Mouse (Mus musculus) forebrain, embryonic 10.5 days (tissue): Measurements from ENCODE around the gene Ptprh. TPM values are rescaled to one million over a fixed set of nuclear protein-coding genes. Genes with fewer than 3 reads are reported as not detected.
"Not testable (repeated sequence)": the region's sequence is repeated elsewhere in the genome, so short reads cannot be mapped to it uniquely, and the experiment has no call there.

Experiments used
- DNase-seq: peaks from one replicate; pipeline ENCODE4 v3.0.0-alpha.2; 2017; ENCODE audit warnings: low spot score; ENCODE audit errors: extremely low spot score
- H3K27ac ChIP-seq: fragments of 300-500 bp; sonication (generic); 2 replicates; pipeline ENCODE4 v1.5.1; 2016; ENCODE audit warnings: mild to moderate bottlenecking
- H3K27me3 ChIP-seq: fragments of 300-500 bp; sonication (generic); 2 replicates; pipeline ENCODE4 v1.6.1; 2016; ENCODE audit warnings: mild to moderate bottlenecking; ENCODE audit not compliant: poor library complexity, severe bottlenecking
- H3K36me3 ChIP-seq: fragments of 300-500 bp; sonication (generic); replicated peaks from 2 replicates; pipeline ENCODE4 v1.6.1; 2016; ENCODE audit warnings: mild to moderate bottlenecking, moderate library complexity
- H3K4me1 ChIP-seq: fragments of 300-500 bp; sonication (generic); 2 replicates; pipeline ENCODE4 v1.6.1; 2016
- H3K4me3 ChIP-seq: fragments of 300-500 bp; sonication (generic); 2 replicates; pipeline ENCODE4 v1.5.1; 2016; ENCODE audit warnings: mild to moderate bottlenecking, moderate library complexity
- H3K9me3 ChIP-seq: fragments of 300-500 bp; sonication (generic); 2 replicates; pipeline ENCODE4 v1.6.1; 2016; ENCODE audit warnings: mild to moderate bottlenecking, moderate library complexity
- WGBS: fragments of 180-500 bp; shearing (Covaris S2); methylation state at CpG from one replicate; pipeline ENCODE4 v1.1.7; 2016; 5-methylcytosine and 5-hydroxymethylcytosine counted together
- polyA plus RNA-seq: library from polyadenylated mRNA; unstranded; fragments of >200 nt; fragmentation: Nextera tagmentation; extraction: Ambion mirVana; gene quantifications from 2 replicates; pipeline ENCODE4 v1.2.1, GENCODE M21; 2016

Gene Ptprh
- polyA plus RNA-seq, 1 experiment from 2014 or later, result 0.06 TPM

- not testable (repeated sequence) for H3K9me3 ChIP-seq, H3K27ac ChIP-seq, H3K4me1 ChIP-seq, DNase-seq, H3K27me3 ChIP-seq, H3K4me3 ChIP-seq, H3K36me3 ChIP-seq
- WGBS, result 73% methylated on average over 2 of the region's 2 CpGs
Observed at GRCm38 (mm10) chr7:4572361-4572760, 31.5 kb downstream of the Ptprh start.

GRCm38 (mm10) chr7:4562660-4563059 lies 41.2 kb downstream of the Ptprh start:
- Histone ChIP-seq H3K27me3 (no peaks in the 10 kb centered on the region), H3K4me3 (no peak overlapping the region), H3K4me1 (no peaks in the 10 kb centered on the region), H3K9me3 (no peaks in the 10 kb centered on the region), H3K36me3 (no peaks in the 10 kb centered on the region), H3K27ac (no peak overlapping the region)
- DNase-seq, result no peak
- 92% methylated on average over 3 of the region's 3 CpGs for WGBS

- no peak for DNase-seq
- WGBS, result 73% methylated on average over 6 of the region's 6 CpGs
- H3K4me3 ChIP-seq, result no peak overlapping the region
- H3K36me3 ChIP-seq, result no peaks in the 10 kb centered on the region
- no peaks in the 10 kb centered on the region for H3K9me3 ChIP-seq
- no peaks in the 10 kb centered on the region for H3K4me1 ChIP-seq
- H3K27ac ChIP-seq, result no peak overlapping the region
- no peaks in the 10 kb centered on the region for H3K27me3 ChIP-seq
Observed at GRCm38 (mm10) chr7:4557167-4557560, 46.7 kb downstream of the Ptprh start.

GRCm38 (mm10) chr7:4556256-4557166 lies 47.3 kb downstream of the Ptprh start:
- peak; percentile 83 for DNase-seq
- Histone ChIP-seq H3K4me1 (no peaks in the 10 kb centered on the region), H3K27me3 (no peaks in the 10 kb centered on the region), H3K36me3 (no peaks in the 10 kb centered on the region), H3K4me3 (no peak overlapping the region), H3K9me3 (no peaks in the 10 kb centered on the region), H3K27ac (no peak overlapping the region)
- 26% methylated on average over 15 of the region's 15 CpGs for WGBS

GRCm38 (mm10) chr7:4547221-4547641 lies 56.6 kb downstream of the Ptprh start, which contains the start of gene Syt5:
TSS of gene Syt5 (minus strand) at chr7:4547541.
- H3K9me3 ChIP-seq, result no peaks in the 10 kb centered on the region
- no peak for DNase-seq
- peak within 1 kb of the TSS; percentile 56 for H3K4me3 ChIP-seq
- H3K36me3 ChIP-seq, result no peaks in the 10 kb centered on the region
- peaks cover 17% of the 10 kb centered on the region for H3K4me1 ChIP-seq
- 11% methylated on average over 33 of the region's 33 CpGs for WGBS
- H3K27me3 ChIP-seq, result peaks cover 16% of the 10 kb centered on the region
- peak within 1 kb of the TSS; percentile 77 for H3K27ac ChIP-seq

GRCm38 (mm10) chr7:4546591-4547131 lies 57.2 kb downstream of the Ptprh start:
- Histone ChIP-seq H3K9me3 (no peaks in the 10 kb centered on the region), H3K4me3 (peak overlapping the region; percentile 56), H3K4me1 (peaks cover 17% of the 10 kb centered on the region), H3K27me3 (peaks cover 16% of the 10 kb centered on the region), H3K27ac (peak overlapping the region; percentile 77), H3K36me3 (no peaks in the 10 kb centered on the region)
- peak; percentile 87 for DNase-seq
- under 1% methylated on average over 26 of the region's 26 CpGs for WGBS

- Histone ChIP-seq H3K27me3 (peaks cover 16% of the 10 kb centered on the region), H3K4me1 (peaks cover 17% of the 10 kb centered on the region), H3K4me3 (peak overlapping the region; percentile 56), H3K36me3 (no peaks in the 10 kb centered on the region), H3K9me3 (no peaks in the 10 kb centered on the region), H3K27ac (peak overlapping the region; percentile 77)
- 78% methylated on average over 15 of the region's 15 CpGs for WGBS
- DNase-seq, result no peak
Observed at GRCm38 (mm10) chr7:4546050-4546449, 57.8 kb downstream of the Ptprh start.

GRCm38 (mm10) chr7:4542013-4542412 lies 61.8 kb downstream of the Ptprh start:
- Histone ChIP-seq H3K27me3 (peaks cover 7% of the 10 kb centered on the region), H3K4me1 (peaks cover 12% of the 10 kb centered on the region), H3K27ac (no peak overlapping the region), H3K9me3 (no peaks in the 10 kb centered on the region), H3K4me3 (no peak overlapping the region), H3K36me3 (no peaks in the 10 kb centered on the region)
- WGBS, result 38% methylated on average over 17 of the region's 17 CpGs
- DNase-seq, result no peak

- Histone ChIP-seq H3K36me3 (no peaks in the 10 kb centered on the region), H3K27me3 (peaks cover under 1% of the 10 kb centered on the region; the same call in 1 of the 2 replicates), H3K4me3 (no peak overlapping the region), H3K4me1 (peaks cover 6% of the 10 kb centered on the region), H3K27ac (no peak overlapping the region), H3K9me3 (no peaks in the 10 kb centered on the region)
- DNase-seq, result no peak
- 75% methylated on average over 5 of the region's 5 CpGs for WGBS
Observed at GRCm38 (mm10) chr7:4541344-4541743, 62.5 kb downstream of the Ptprh start.

- Histone ChIP-seq H3K9me3 (no peaks in the 10 kb centered on the region), H3K27ac (no peak overlapping the region), H3K4me3 (no peak overlapping the region), H3K4me1 (no peaks in the 10 kb centered on the region), H3K36me3 (no peaks in the 10 kb centered on the region), H3K27me3 (no peaks in the 10 kb centered on the region)
- no peak for DNase-seq
- WGBS, result 68% methylated on average over 2 of the region's 2 CpGs
Observed at GRCm38 (mm10) chr7:4539019-4539418, 64.8 kb downstream of the Ptprh start.

GRCm38 (mm10) chr7:4537181-4537580 lies 66.7 kb downstream of the Ptprh start:
- no peak for DNase-seq
- H3K27me3 ChIP-seq, result no peaks in the 10 kb centered on the region
- peaks cover 8% of the 10 kb centered on the region for H3K4me1 ChIP-seq
- H3K4me3 ChIP-seq, result no peak overlapping the region
- no peak overlapping the region for H3K27ac ChIP-seq
- H3K36me3 ChIP-seq, result no peaks in the 10 kb centered on the region
- WGBS, result 62% methylated on average over 4 of the region's 4 CpGs
- no peaks in the 10 kb centered on the region for H3K9me3 ChIP-seq

- WGBS, result 92% methylated on average over 4 of the region's 4 CpGs
- Histone ChIP-seq H3K36me3 (no peaks in the 10 kb centered on the region), H3K9me3 (no peaks in the 10 kb centered on the region)
Observed at GRCm38 (mm10) chr7:4536369-4536768, 67.5 kb downstream of the Ptprh start.

More at GRCm38 (mm10) chr7:4536369-4536768, 67.5 kb downstream of the Ptprh start:
- no peak overlapping the region for H3K4me3 ChIP-seq
- H3K4me1 ChIP-seq, result peaks cover 16% of the 10 kb centered on the region
- no peak for DNase-seq
- peaks cover 2% of the 10 kb centered on the region; the same call in 1 of the 2 replicates for H3K27me3 ChIP-seq
- no peak overlapping the region for H3K27ac ChIP-seq
